Mouse (Mus musculus): ENCODE measurements around the gene Dvl3. TPM values are rescaled to one million over a fixed set of nuclear protein-coding genes. Genes with fewer than 3 reads are reported as not detected.

Gene Dvl3
- total RNA-seq, 2 experiments from 2014 or later = 57.2 to 68.3 TPM

GRCm38 (mm10) chr16:20496671-20497600, 19.8 kb upstream of the Dvl3 start:
- peak in 1 of 2 experiments; percentile 15 for DNase-seq (ENCODE audit: extremely low spot score in 1 of 2, low spot score in 1 of 2)

DNA sequence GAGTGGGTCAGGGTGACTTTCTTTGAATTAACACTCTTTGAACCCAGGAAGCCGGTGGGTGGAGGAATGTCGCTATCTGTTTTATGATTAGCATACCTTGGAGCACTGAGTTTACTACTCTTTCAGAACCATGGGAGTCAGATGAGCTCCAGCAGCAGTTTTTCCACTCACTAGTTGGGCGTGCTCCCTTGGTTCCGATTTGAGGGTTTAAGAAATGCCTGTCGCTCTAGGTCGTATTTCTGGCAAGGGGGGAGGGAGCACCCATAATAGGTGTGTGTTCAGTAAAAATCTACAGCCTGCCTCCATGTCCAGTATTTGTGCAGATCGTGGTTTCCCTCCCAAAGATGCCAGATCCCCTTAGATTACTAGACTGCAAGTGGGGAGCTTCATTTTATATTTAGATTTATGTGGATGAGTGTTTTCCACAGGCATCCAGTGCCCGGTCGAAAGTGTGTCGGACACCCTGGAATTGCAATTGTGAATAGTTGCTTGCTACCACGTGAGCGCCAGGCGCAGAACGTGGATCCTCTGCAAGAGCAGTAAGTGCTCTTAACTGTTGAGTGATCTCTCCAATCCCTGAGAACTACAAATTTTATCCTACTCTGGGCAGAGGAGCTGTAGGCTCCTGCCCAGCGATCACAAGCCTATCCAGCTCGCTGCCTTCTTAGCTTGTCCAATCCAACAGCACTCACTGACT, 18.7 kb upstream of the Dvl3 start:
- no peak for DNase-seq (ENCODE audit: extremely low spot score in 1 of 2, low spot score in 1 of 2)

DNA sequence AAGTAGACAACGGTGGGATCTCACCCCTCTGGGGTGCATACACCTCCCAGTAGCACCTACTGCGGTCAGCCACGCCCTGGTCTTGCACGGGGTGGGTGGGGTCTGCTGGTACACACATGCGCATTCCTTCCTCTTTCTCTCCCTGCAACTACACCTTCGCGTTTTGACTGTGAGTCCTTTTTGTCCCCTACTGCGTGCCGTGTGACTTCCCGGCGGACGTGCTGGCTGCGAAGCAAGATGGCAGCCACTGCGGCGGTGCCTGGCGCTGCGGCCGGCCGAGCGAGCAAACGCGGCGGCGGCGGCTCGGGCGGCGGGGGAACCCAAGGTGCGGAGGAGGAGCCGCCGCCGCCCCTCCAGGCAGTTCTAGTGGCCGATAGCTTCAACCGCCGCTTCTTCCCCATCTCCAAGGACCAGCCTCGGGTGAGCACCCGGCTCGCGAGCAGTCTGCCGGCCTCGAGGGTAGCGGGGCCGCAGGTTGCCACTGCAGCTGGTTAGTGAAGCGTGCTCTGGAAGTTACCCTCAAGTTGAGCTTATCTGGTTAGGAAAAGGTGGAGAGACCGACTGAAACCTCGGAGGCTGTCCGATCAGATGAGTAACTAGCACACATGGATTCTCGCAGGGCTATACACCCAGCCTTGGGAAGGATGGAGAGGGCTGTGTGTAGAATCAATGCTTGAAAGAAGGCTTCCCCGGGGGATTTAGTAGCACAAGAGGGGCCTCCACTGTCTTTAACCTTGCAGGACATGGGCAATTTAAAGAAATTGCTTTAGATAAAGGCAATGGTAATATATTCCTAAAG, 17.9 kb upstream of the Dvl3 start, which contains the start of gene Eif2b5:
TSS of gene Eif2b5 (plus strand) at position 141 of the 799 bp plus-strand sequence.
- peak; percentile 86 to 89 for DNase-seq (ENCODE audit: extremely low spot score in 1 of 2, low spot score in 1 of 2)

GRCm38 (mm10) chr16:20506000-20506399, 10.8 kb upstream of the Dvl3 start:
- no peak for DNase-seq (ENCODE audit: extremely low spot score in 1 of 2, low spot score in 1 of 2)

- no peak for DNase-seq (ENCODE audit: extremely low spot score in 1 of 2, low spot score in 1 of 2)
These were observed 7.4 kb upstream of the Dvl3 start for GRCm38 (mm10) chr16:20509349-20509748.

GRCm38 (mm10) chr16:20511277-20511847, 5.4 kb upstream of the Dvl3 start:
- no peak for DNase-seq (ENCODE audit: extremely low spot score in 1 of 2, low spot score in 1 of 2)

DNA sequence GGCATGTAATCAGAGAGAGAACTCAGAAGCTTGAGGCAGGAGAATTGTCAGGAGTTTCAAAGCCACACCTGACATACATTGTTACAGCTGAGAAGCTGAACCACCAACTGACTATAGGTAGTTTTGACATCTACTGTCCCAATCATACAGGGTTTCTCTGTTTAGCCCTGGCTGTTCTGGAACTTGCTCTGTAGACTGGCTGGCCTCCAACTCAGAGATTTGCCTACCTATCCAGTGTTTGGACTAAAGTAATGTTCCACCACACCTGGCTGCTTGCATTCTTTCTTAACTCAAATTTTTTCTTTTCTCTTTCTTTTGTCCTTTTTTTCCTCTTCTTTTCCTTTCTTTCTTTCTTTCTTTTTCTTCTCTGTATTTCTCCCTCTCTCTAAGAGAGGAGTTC, 750 bp upstream of the Dvl3 start:
- no peak for DNase-seq (ENCODE audit: extremely low spot score in 1 of 2, low spot score in 1 of 2)

DNA sequence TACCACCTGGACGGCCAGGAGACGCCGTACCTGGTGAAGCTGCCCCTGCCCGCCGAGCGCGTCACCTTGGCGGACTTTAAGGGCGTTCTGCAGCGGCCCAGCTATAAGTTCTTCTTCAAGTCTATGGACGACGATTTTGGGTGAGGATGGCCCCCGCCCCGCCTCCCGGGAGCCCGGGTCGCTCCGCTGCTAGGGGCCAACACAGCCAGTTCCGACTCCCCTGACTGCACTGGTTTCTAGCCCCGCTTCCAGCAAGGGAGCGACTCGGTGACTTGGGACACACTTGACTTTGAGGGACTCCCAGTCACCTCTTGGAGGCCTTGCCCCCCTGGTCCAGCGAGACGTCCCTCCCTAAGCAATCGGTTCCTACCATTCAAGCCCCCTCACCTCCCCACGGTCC, 434 bp downstream of the Dvl3 start:
- DNase-seq (ENCODE audit: extremely low spot score in 1 of 2, low spot score in 1 of 2) = peak in 1 of 2 experiments; percentile 13

DNA sequence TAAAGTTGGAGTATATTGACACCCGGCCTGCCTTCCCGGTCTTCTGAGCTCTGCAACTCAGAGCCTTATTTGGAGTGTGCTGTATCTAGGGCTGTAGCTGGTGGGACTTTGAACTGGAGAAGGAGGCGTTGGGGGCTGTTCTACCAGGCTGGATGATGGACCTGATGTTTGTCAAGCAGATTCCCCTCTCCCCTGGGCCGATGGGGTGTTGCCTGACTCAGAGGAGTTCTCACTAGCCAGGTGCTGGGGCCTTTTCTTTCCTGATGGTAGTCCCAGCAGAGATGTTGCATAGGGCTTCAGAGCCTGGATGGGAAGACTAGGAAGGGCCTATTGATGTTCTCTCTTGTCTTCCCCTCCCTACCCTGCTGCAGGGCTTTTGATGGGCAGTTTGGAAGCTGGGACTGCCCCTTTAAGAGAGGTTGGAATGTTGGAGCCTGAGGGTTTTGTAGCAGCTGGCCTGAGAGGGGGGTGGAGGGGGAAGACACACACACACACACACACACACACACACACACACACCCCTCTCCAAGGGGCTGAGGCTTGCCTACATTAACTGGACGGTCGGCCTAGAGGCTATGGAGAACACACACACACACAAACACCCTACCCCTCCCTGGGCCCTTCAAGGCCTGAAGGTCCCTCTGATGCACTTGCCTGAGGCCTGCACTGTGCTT, 1.1 kb downstream of the Dvl3 start:
- no peak for DNase-seq (ENCODE audit: extremely low spot score in 1 of 2, low spot score in 1 of 2)

DNA sequence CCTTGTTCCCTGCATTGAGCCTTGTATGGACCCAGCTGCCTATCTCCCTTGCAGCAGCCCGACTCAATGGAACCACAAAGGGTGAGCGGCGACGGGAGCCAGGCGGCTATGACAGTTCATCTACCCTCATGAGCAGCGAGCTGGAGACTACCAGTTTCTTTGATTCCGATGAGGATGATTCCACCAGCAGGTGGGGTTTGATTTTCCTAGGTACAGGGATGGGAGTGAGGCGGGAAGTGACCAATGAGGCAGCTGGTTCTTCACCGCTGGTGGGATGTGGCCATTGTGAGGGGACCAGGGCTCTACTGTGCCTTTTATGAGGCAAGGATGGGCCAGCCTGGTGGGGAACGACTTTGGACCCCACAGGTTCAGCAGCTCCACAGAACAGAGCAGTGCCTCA, 7.1 kb downstream of the Dvl3 start:
- no peak for DNase-seq (ENCODE audit: extremely low spot score in 1 of 2, low spot score in 1 of 2)

- DNase-seq (ENCODE audit: extremely low spot score in 1 of 2, low spot score in 1 of 2) = no peak
These were observed 12.0 kb downstream of the Dvl3 start for GRCm38 (mm10) chr16:20528779-20529178.

DNA sequence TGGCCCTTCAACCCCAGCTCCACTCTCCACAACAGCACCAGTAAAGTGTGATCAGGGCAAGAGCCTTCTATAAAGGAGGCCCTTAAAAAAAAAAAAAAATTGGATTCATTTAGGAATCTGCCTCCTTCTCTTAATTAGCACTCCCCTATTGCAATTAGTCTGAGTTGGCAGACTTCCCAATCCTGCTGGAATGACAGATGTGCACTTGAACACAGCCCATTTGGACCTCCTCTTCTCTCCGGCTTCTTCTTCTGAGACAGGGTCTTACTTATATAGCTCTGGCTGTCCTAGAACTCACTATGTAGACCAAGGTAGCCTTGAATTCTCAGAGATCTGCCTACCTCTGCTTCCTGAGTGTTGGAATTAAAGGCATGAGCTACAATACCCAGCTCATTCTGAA, 12.6 kb downstream of the Dvl3 start:
- no peak for DNase-seq (ENCODE audit: extremely low spot score in 1 of 2, low spot score in 1 of 2)

GRCm38 (mm10) chr16:20530941-20531340, 14.2 kb downstream of the Dvl3 start:
- no peak for DNase-seq (ENCODE audit: extremely low spot score in 1 of 2, low spot score in 1 of 2)

DNA sequence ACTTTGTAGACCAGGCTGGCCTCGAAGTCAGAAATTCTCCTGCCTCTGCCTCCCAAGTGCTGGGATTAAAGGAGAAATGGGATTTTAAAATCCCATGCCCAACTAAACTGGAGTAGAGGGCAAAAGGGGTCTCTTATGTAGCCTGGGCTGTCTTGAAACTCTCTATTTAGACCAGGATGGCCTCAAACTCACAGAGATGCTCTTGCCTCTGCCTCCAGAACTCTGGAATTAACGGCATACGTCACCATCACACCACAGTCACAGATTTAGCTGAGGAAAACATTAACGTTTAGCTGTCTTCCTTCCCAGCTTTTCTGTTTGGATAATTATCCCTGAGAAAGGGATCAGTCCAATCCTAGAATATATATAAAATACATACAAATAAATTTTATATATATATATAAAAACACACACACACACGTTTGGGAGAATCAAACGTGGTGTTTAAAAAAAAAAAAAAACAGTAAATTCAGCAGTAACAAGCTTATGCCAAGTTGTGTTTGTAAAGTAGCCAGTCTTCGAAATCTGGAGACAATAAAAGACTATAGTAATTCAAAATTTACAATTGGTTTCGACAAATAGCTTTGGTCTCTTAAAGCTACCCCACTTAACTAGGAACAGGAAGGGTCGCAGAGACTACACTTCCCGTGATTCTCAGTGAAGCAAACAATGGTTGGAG, 18.0 kb downstream of the Dvl3 start:
- DNase-seq (ENCODE audit: extremely low spot score in 1 of 2, low spot score in 1 of 2) = no peak

DNA sequence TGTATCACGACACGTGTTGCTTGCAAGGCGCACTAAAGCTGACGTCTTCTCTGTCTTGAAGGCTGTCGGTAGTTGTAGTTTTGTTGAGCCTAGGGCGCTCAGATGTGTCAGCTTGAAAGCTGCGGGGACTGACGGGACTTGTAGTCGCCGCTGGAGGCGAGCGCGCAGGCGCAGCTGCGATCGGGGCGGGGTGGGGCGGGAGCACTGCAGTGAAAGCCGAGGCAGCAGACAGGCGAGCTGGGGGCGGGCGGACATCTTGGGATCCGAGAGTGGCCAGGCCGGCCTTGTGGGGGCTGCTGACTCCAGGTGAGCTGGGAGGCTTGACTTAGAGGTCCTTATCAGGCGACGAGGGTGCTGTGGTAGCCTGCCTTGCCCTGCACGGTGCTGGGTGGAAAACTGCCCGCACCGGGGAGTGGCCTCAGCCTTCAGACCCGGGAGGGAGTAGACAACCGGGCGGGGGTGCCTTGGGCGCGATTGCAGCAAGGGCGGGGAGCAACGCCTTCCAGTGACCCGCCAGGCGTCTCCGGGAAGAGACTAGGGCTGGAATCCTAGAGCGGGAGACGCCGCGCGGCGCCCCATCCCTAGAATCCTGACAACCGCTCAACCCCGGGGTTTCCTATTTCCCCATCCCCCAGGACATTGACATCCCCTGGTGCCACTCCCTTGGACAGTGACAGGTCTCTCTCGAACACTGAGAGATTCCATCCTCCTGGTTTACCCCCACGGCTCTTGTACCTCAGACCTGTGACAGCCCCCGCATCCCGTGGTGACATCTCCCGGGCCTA, 18.7 kb downstream of the Dvl3 start, which contains the start of gene Ap2m1:
TSS of gene Ap2m1 (plus strand) at position 183 of the 785 bp plus-strand sequence.
- DNase-seq (ENCODE audit: extremely low spot score in 1 of 2, low spot score in 1 of 2) = peak; percentile 75 to 79

DNA sequence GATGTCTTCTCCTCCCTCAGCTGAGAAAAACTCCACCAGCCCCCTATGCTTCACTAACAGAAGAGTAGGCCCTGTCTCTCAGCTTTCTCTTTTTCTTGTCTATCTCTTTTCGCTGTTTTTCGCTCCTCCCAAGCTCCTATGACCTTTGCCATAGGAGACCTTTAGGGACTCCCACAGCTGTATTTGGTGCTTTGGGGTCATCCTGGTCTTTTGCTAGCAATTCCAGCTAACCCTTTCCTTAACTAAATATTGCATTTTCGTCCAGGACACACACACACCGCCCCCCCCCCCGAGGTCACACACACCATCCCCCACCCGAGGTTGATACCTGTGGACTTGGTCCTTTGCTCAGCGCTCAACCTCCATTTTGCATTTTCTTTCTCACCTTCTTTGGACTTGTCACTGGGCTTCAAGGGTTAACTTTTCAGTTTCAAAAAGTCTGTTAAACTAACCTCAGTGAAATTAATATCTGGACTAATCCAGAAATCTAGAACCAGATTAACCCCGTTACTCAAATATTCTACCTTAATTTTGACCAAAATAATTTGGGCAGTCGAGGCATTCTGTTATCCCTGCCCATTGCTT, 19.4 kb downstream of the Dvl3 start:
- DNase-seq (ENCODE audit: extremely low spot score in 1 of 2, low spot score in 1 of 2) = no peak

GRCm38 (mm10) chr16:20537071-20537471, 20.3 kb downstream of the Dvl3 start:
- DNase-seq (ENCODE audit: extremely low spot score in 1 of 2, low spot score in 1 of 2) = no peak
